Mouse (Mus musculus) thymus, adult 2 months (tissue): ENCODE measurements around the gene Cyp1b1.

Source experiments
- CTCF ChIP-seq: fragments of 200-500 bp; IDR thresholded peaks from 2 replicates; pipeline ENCODE4 v1.5.1; 2012; ENCODE audit warnings: mild to moderate bottlenecking, control low read depth, low read length, moderate library complexity, borderline replicate concordance; ENCODE audit not compliant: control insufficient read depth, poor library complexity, insufficient read depth; ENCODE audit errors: extremely low read depth
- POLR2A ChIP-seq: fragments of 200-500 bp; IDR thresholded peaks from 2 replicates; pipeline ENCODE4 v1.6.1; 2012; ENCODE audit warnings: mild to moderate bottlenecking, low read length, control low read depth, moderate library complexity; ENCODE audit not compliant: control insufficient read depth, poor library complexity, insufficient read depth; ENCODE audit errors: extremely low read depth

DNA sequence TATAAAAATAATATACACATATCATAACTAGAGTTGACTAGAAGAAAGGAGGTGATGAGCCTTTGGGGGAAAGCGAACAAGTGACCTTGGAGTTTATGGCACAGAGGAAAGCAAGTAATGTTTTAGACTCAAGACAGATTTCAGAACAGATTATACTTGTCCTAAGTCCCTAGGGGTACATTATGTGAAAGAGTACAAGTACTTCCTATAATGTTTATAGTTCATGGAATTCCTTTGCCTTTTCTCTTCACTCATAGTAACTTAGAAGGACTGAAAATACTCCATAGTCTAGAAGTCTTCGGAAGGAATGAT lies 50.8 kb downstream of the Cyp1b1 start:
- TF ChIP-seq CTCF (no peak), POLR2A (no peak)
